Mouse (Mus musculus) heart, adult 2 months (tissue): ENCODE results near the gene Txnrd2.

Experiments
- CTCF ChIP-seq: fragments of 200-600 bp; IDR thresholded peaks from 2 replicates; pipeline ENCODE4 v1.8.1; 2022; ENCODE audit warnings: antibody characterized with exemption, mild to moderate bottlenecking, moderate library complexity
- EP300 ChIP-seq: fragments of 200-500 bp; IDR thresholded peaks from 2 replicates; pipeline ENCODE4 v1.6.1; 2011; ENCODE audit warnings: low read depth, low read length, control low read depth; ENCODE audit not compliant: insufficient read depth
- POLR2A ChIP-seq: fragments of 200-500 bp; IDR thresholded peaks from 2 replicates; pipeline ENCODE4 v1.6.1; 2011; ENCODE audit warnings: mild to moderate bottlenecking, low read depth, low read length, control low read depth; ENCODE audit not compliant: insufficient read depth

DNA sequence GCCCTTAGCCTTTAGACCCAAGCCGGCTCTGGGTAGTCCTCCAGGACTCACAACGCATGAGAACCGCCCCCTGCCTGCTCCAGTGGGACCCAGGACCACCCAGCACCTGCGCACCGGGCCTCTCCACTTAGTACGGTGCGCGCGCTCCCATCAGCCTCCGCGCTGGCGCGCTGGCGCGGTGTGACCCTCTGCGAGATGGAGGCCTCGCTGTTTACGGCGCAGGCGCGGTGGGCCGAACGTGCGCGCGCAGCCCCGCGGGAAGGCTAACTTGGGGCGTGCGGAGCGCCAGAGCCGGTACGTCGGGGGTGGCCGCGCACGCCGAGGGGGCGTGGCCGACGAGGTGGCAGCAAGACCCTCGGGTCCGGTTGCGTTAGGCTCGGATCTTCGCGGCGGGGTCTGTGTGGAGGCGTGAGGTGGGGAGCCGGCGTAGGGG, 72.4 kb downstream of the Txnrd2 start, which contains the start of the genes Gnb1l and Rtl10:
- TF ChIP-seq CTCF (no peak), POLR2A (peak; percentile 87), EP300 (0 out of 2 replicates have a peak, but pooled peaks have one; percentile 12)
